Comparison of ENCODE assay signal across 9 mouse cellular contexts in genomic region chr5:104115118-104115517, GRCm38 (mm10). TPM values are rescaled to one million over a fixed set of nuclear protein-coding genes. Genes with fewer than 3 reads are reported as not detected.
DNase-seq lines count a peak whose midpoint lies in the region; ATAC-seq and TF ChIP-seq lines count a peak whose summit lies in the region.
"Had no signal": no experiment of that assay in that cellular context is flagged by ENCODE, and none has a peak within 500 bp of the region (broad histone marks: within the 10 kb centered on the region; RNA-seq: fewer than 3 reads in every experiment).

No protein-coding gene starts in this region.

- peak; percentile 49 for ATAC-seq in midbrain, embryonic 13.5 days
- ATAC-seq in granulocyte monocyte progenitor cell, adult 5-6 weeks (replicated peaks; ENCODE audit: poor library complexity, severe bottlenecking), result no peak

- H3K9me3 ChIP-seq in midbrain, embryonic 13.5 days, result no peaks in the 10 kb centered on the region

- DNase-seq in ovary, postnatal 36 days (ENCODE audit: low spot score), result peak; percentile 50
- DNase-seq in ovary, postnatal 10 days (ENCODE audit: low spot score), result no peak
- peak; percentile 80 for DNase-seq in gastrocnemius, adult 2 months
- peak; percentile 89 to 90 for DNase-seq in heart, postnatal 10 days
- peak; percentile 85 to 86 for DNase-seq in kidney, postnatal 36 days
- DNase-seq in B cell, adult 2 months, result no peak

- peaks cover 27% of the 10 kb centered on the region for H3K27me3 ChIP-seq in midbrain, embryonic 13.5 days

- H3K9ac ChIP-seq in midbrain, embryonic 13.5 days (replicated peaks), result no peak overlapping the region

- no peak for TF ChIP-seq CTCF in gastrocnemius, adult 2 months (IDR thresholded peaks at IDR 0.05)

- no peaks in the 10 kb centered on the region for H3K36me3 ChIP-seq in midbrain, embryonic 13.5 days

- 45% methylated on average over 14 of the region's 14 CpGs for WGBS in midbrain, embryonic 13.5 days

- peak overlapping the region; percentile 92 for H3K27ac ChIP-seq in gastrocnemius, adult 2 months
- H3K27ac ChIP-seq in midbrain, embryonic 13.5 days, result peak overlapping the region; percentile 56

- peak overlapping the region; percentile 77 for H3K4me3 ChIP-seq in gastrocnemius, adult 2 months
- H3K4me3 ChIP-seq in midbrain, embryonic 13.5 days (replicated peaks), result no peak overlapping the region

- H3K4me2 ChIP-seq in midbrain, embryonic 13.5 days (replicated peaks), result 0 out of 2 replicates have a peak overlapping the region, but pooled peaks have one; percentile 11

- intact Hi-C loops in gastrocnemius, adult 2 months (cut with DNase I), result no loop called here
- intact Hi-C loops in heart, postnatal 10 days (cut with DNase I), result loop anchor here (2.0 kb wide), 1 partner anchor 14 kb away; no protein-coding TSS in a partner anchor

- peaks cover 47% of the 10 kb centered on the region for H3K4me1 ChIP-seq in midbrain, embryonic 13.5 days (replicated peaks)

RNA-seq across cellular contexts. Expression of gene Sparcl1, which starts 1.6 kb away (rescaled TPM):
- 100 to 1,000 TPM in 1 of 2 experiments, 10 to 100 TPM in 1; 83.5 to 151 TPM for total RNA-seq in gastrocnemius, adult 2 months (2021)
- 100 to 1,000 TPM; 372 to 394 TPM for total RNA-seq in heart, postnatal 10 days (2021)
- 72.8 and 84.5 TPM in 2 replicates for polyA plus RNA-seq in midbrain, embryonic 13.5 days (2015; fragmentation: Nextera tagmentation; extraction: Ambion mirVana)
- not detected in 2 replicates for total RNA-seq in granulocyte monocyte progenitor cell, adult 5-6 weeks (2014; fragmentation: Nextera tagmentation)
- total RNA-seq in granulocyte monocyte progenitor cell, adult 5-6 weeks (2017), result not detected in 2 replicates
- total RNA-seq: hematopoietic stem cell, adult 5-6 weeks had no signal

RNA-seq across cellular contexts. Expression of gene Gm17660, which starts 37.7 kb away (rescaled TPM):
- not detected for total RNA-seq in gastrocnemius, adult 2 months (2021)
- total RNA-seq in heart, postnatal 10 days (2021), result not detected
- polyA plus RNA-seq in midbrain, embryonic 13.5 days (2015; fragmentation: Nextera tagmentation; extraction: Ambion mirVana), result not detected in 2 replicates
- not detected in 2 replicates for total RNA-seq in granulocyte monocyte progenitor cell, adult 5-6 weeks (2014; fragmentation: Nextera tagmentation)
- total RNA-seq in granulocyte monocyte progenitor cell, adult 5-6 weeks (2017), result not detected in 2 replicates
- total RNA-seq: hematopoietic stem cell, adult 5-6 weeks had no signal

RNA-seq across cellular contexts. Expression of gene Dspp, which starts 55.4 kb away (rescaled TPM):
- not detected for total RNA-seq in gastrocnemius, adult 2 months (2021)
- total RNA-seq in heart, postnatal 10 days (2021), result not detected
- polyA plus RNA-seq in midbrain, embryonic 13.5 days (2015; fragmentation: Nextera tagmentation; extraction: Ambion mirVana), result not detected in 2 replicates
- not detected in 2 replicates for total RNA-seq in granulocyte monocyte progenitor cell, adult 5-6 weeks (2014; fragmentation: Nextera tagmentation)
- total RNA-seq in granulocyte monocyte progenitor cell, adult 5-6 weeks (2017), result not detected in 2 replicates
- total RNA-seq: hematopoietic stem cell, adult 5-6 weeks had no signal

Comparison
In these comparisons a context has a peak if more than half of its experiments do, and no peak if none do; other contexts are left out.
1. DNase-seq: peak in ovary, postnatal 36 days (single experiment), gastrocnemius, adult 2 months (single experiment), heart, postnatal 10 days (2 of 2) and kidney, postnatal 36 days (2 of 2); none in ovary, postnatal 10 days (single experiment) and B cell, adult 2 months (0 of 2).
2. RNA of gene Sparcl1, which starts 1.6 kb away (total RNA-seq): 372 to 394 TPM in heart, postnatal 10 days and 83.5 to 151 TPM in gastrocnemius, adult 2 months; not detected in granulocyte monocyte progenitor cell, adult 5-6 weeks; every median in the first group is over 10 times any median in the second.